Mouse (Mus musculus) heart, postnatal 0 days (tissue): ENCODE measurements at regions not wholly inside any gene's neighbourhood (a gene's known extent, or its start where the extent isn't known, plus 50 kb on each side); places are given as distances from the start of the nearest gene placed in this dataset.

Source experiments
- ATAC-seq: fragments of 200-750 bp; cut with Nextera tagmentation; 2 replicates; pipeline ENCODE4 v1.8.0; 2017; ENCODE audit warnings: low read depth, moderate number of reproducible peaks, moderate library complexity; ENCODE audit not compliant: insufficient read depth
- DNase-seq: peaks from one replicate; pipeline ENCODE4 v3.0.0-alpha.2; 2016; ENCODE audit warnings: low spot score
- H3K27ac ChIP-seq: fragments of 300-500 bp; sonication (generic); 2 replicates; pipeline ENCODE4 v1.5.1; 2014; ENCODE audit warnings: low read depth, mild to moderate bottlenecking
- H3K27me3 ChIP-seq: fragments of 300-500 bp; sonication (generic); 2 replicates; pipeline ENCODE4 v1.6.1; 2014; ENCODE audit warnings: low read length, mixed read lengths; ENCODE audit not compliant: control insufficient read depth, insufficient read depth
- H3K36me3 ChIP-seq: fragments of 300-500 bp; sonication (generic); replicated peaks from 2 replicates; pipeline ENCODE4 v1.6.1; 2014; ENCODE audit warnings: low read length, mixed read lengths; ENCODE audit not compliant: control insufficient read depth, insufficient read depth
- H3K4me1 ChIP-seq: fragments of 300-500 bp; sonication (generic); 2 replicates; pipeline ENCODE4 v1.6.1; 2014; ENCODE audit warnings: antibody characterized with exemption; ENCODE audit not compliant: control insufficient read depth, insufficient read depth
- H3K4me2 ChIP-seq: fragments of 300-500 bp; sonication (generic); 2 replicates; pipeline ENCODE4 v1.6.1; 2014; ENCODE audit warnings: low read depth, mild to moderate bottlenecking, low read length, moderate library complexity
- H3K4me3 ChIP-seq: fragments of 300-500 bp; sonication (generic); 2 replicates; pipeline ENCODE4 v1.5.1; 2014; ENCODE audit warnings: low read depth, low read length
- H3K9ac ChIP-seq: fragments of 300-500 bp; sonication (generic); replicated peaks from 2 replicates; pipeline ENCODE4 v1.6.1; 2014; ENCODE audit warnings: low read depth, low read length, mixed read lengths
- H3K9me3 ChIP-seq: fragments of 300-500 bp; sonication (generic); replicated peaks from 2 replicates; pipeline ENCODE4 v1.6.1; 2016; ENCODE audit warnings: low read length; ENCODE audit not compliant: control insufficient read depth
- CTCF ChIP-seq: IDR thresholded peaks from 2 replicates; pipeline ENCODE4 v1.5.1; 2016; ENCODE audit warnings: antibody characterized with exemption, control low read depth, low read depth
- EP300 ChIP-seq: IDR thresholded peaks from 2 replicates; pipeline ENCODE4 v1.6.1; 2016; ENCODE audit warnings: antibody characterized with exemption, low read depth
- WGBS: fragments of 180-500 bp; shearing (Covaris S2); extraction: QIAGEN DNeasy Blood & Tissue Kit; methylation state at CpG from one replicate; pipeline ENCODE4 v1.1.7; 2014; 5-methylcytosine and 5-hydroxymethylcytosine counted together

DNA sequence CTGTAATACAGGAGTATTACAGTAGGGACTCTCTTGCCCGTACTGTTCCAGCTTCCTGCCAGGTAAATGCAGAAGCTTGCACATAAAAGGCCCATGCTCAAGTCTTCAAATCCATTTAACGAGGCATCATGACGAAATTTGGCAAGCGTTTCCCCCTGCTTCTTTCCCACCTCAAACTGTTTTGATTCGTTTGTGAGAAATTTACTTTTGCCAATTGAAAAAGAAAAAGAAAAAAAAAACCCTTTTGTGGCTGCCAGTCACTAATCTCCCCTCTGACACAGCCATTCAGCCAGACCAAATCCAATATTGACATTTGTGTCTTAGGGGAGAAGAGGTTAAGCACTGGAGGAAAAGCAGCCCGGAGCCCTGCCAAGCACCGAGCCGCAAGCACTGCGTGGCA lies 110.0 kb downstream of the Id4 start:
- no peak for DNase-seq
- WGBS = 76% methylated on average over 9 of the region's 9 CpGs
- Histone ChIP-seq H3K4me2 (no peak overlapping the region), H3K9me3 (no peaks in the 10 kb centered on the region), H3K27me3 (no peaks in the 10 kb centered on the region), H3K36me3 (no peaks in the 10 kb centered on the region), H3K9ac (no peak overlapping the region), H3K27ac (no peak overlapping the region), H3K4me3 (no peak overlapping the region), H3K4me1 (no peaks in the 10 kb centered on the region)
- no peak for ATAC-seq
- no peak for TF ChIP-seq EP300
- TF ChIP-seq CTCF = no peak

GRCm38 (mm10) chr13:48376405-48376804 lies 115.4 kb downstream of the Id4 start:
- Histone ChIP-seq H3K27ac (no peak overlapping the region), H3K36me3 (no peaks in the 10 kb centered on the region), H3K9ac (no peak overlapping the region), H3K4me1 (no peaks in the 10 kb centered on the region), H3K4me3 (no peak overlapping the region), H3K9me3 (no peaks in the 10 kb centered on the region), H3K4me2 (no peak overlapping the region), H3K27me3 (no peaks in the 10 kb centered on the region)
- 74% methylated on average over 4 of the region's 4 CpGs for WGBS
- TF ChIP-seq EP300 = no peak
- no peak for TF ChIP-seq CTCF
- ATAC-seq (no peak), DNase-seq (no peak)

- H3K27me3 ChIP-seq = no peaks in the 10 kb centered on the region
- H3K27ac ChIP-seq = no peak overlapping the region
- no peak overlapping the region for H3K4me3 ChIP-seq
- no peak overlapping the region for H3K9ac ChIP-seq
- ATAC-seq (no peak), DNase-seq (no peak)
- H3K4me2 ChIP-seq = no peak overlapping the region
- WGBS = 82% methylated on average over 13 of the region's 13 CpGs
- no peaks in the 10 kb centered on the region for H3K4me1 ChIP-seq
- H3K9me3 ChIP-seq = no peaks in the 10 kb centered on the region
- no peaks in the 10 kb centered on the region for H3K36me3 ChIP-seq
- TF ChIP-seq EP300 = no peak
- no peak for TF ChIP-seq CTCF
Measured at GRCm38 (mm10) chr13:48383580-48384445, 122.8 kb downstream of the Id4 start.

- H3K27me3 ChIP-seq = no peaks in the 10 kb centered on the region
- no peak overlapping the region for H3K4me3 ChIP-seq
- H3K9ac ChIP-seq = no peak overlapping the region
- ATAC-seq (no peak), DNase-seq (no peak)
- H3K36me3 ChIP-seq = no peaks in the 10 kb centered on the region
- no peaks in the 10 kb centered on the region for H3K4me1 ChIP-seq
- H3K27ac ChIP-seq = no peak overlapping the region
- H3K9me3 ChIP-seq = no peaks in the 10 kb centered on the region
- TF ChIP-seq CTCF (no peak), EP300 (no peak)
- WGBS = 73% methylated on average over 11 of the region's 11 CpGs
- no peak overlapping the region for H3K4me2 ChIP-seq
Measured at GRCm38 (mm10) chr13:48384901-48385300, 123.9 kb downstream of the Id4 start.

- no peak for ATAC-seq
- H3K27ac ChIP-seq = no peak overlapping the region
- no peak overlapping the region for H3K9ac ChIP-seq
- H3K4me3 ChIP-seq = no peak overlapping the region
- H3K4me2 ChIP-seq = no peak overlapping the region
- DNase-seq = no peak
- no peaks in the 10 kb centered on the region for H3K27me3 ChIP-seq
- H3K9me3 ChIP-seq = no peaks in the 10 kb centered on the region
- TF ChIP-seq EP300 (no peak), CTCF (no peak)
- H3K4me1 ChIP-seq = no peaks in the 10 kb centered on the region
- WGBS = 86% methylated on average over 11 of the region's 11 CpGs
- H3K36me3 ChIP-seq = no peaks in the 10 kb centered on the region
Measured at GRCm38 (mm10) chr13:48391126-48391525, 122.1 kb downstream of the Zfp169 start.

GRCm38 (mm10) chr13:48397761-48398160 lies 115.5 kb downstream of the Zfp169 start:
- Histone ChIP-seq H3K27me3 (no peaks in the 10 kb centered on the region), H3K4me1 (no peaks in the 10 kb centered on the region), H3K4me2 (no peak overlapping the region), H3K4me3 (no peak overlapping the region), H3K9me3 (no peaks in the 10 kb centered on the region), H3K9ac (no peak overlapping the region), H3K36me3 (no peaks in the 10 kb centered on the region), H3K27ac (no peak overlapping the region)
- TF ChIP-seq CTCF (no peak), EP300 (no peak)
- ATAC-seq (no peak), DNase-seq (no peak)
- WGBS = 10% methylated on average over 1 of the region's 1 CpGs
